Mouse (Mus musculus) erythroblast, adult 5-6 weeks (primary cell): ENCODE results near the gene Gm49340. TPM values are rescaled to one million over a fixed set of nuclear protein-coding genes. Genes with fewer than 3 reads are reported as not detected.
"Not testable (repeated sequence)": the region's sequence is repeated elsewhere in the genome, so short reads cannot be mapped to it uniquely, and the experiment has no call there.

Source experiments
- ATAC-seq: replicated peaks from 2 replicates; pipeline ENCODE4 v1.8.0; 2016; ENCODE audit warnings: moderate number of reproducible peaks, mild to moderate bottlenecking, moderate TSS enrichment, inconsistent platforms; ENCODE audit not compliant: poor library complexity, low FRiP score, severe bottlenecking
- total RNA-seq, 2 experiments: library from RNA; stranded (forward) in 1 of 2; stranded (reverse) in 1 of 2; fragments of 150-400 nt in 1 of 2; fragments of 200-764, 138-1000 nt in 1 of 2; gene quantifications; 2 replicates each; pipeline versions ENCODE4 v1.2.3 to v1.2.4; 2015 to 2017; ENCODE audit warnings: low replicate concordance in 2 of 2

Gm49340 gene
- total RNA-seq (2015; ENCODE audit: low replicate concordance) (not detected in 2 replicates), total RNA-seq (2017; ENCODE audit: low replicate concordance) (not detected in 2 replicates)

DNA sequence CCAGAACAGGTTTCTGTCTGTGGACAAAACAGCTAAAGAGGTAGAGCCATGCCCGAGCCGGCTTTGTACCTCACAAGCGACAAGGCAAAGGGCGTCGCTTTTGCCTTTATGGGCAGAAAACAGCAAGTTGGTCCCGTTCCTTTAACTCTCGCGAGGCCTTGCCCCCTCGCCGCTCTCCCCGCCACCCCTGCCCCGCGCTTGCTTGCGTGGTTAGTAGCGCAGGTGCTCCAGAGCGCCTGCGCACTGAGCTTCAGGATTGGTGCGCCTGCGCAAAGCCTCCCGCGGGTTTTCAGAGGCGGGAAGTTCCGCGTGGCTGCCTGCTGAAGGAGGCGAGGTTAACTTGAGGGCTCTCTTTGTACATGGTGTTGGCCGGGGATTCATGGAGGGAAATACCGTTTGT lies at the start of gene Gm49340, which contains the start of the genes Aspa and Spata22:
Gene Gm49340, plus strand, starts transcription at position 300 of the 400 bp plus-strand sequence.
Gene Aspa, minus strand, starts transcription at position 155 of the 400 bp plus-strand sequence.
Gene Spata22, plus strand, starts transcription at position 300 of the 400 bp plus-strand sequence.
- ATAC-seq = no peak

DNA sequence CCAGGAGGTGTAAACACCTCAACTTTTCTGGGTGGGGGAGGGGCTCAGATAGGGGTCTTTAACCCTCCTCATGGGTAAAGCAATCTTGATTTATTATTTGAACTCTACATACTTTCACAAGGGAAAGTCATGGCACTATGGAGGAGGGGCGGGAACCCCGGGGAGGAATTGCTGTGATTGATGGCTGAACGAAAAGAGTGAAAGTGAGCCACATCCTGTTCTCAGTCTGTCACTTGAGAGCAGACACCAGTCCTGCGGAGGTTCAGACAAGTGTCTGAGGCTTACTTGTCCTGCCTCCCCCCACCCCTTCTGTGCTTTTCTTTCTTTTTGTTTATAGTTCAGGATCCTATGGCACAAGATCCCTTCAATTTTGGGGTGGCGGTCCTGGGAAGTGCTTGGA lies 48.8 kb upstream of the Gm49340 start:
- no peak for ATAC-seq

DNA sequence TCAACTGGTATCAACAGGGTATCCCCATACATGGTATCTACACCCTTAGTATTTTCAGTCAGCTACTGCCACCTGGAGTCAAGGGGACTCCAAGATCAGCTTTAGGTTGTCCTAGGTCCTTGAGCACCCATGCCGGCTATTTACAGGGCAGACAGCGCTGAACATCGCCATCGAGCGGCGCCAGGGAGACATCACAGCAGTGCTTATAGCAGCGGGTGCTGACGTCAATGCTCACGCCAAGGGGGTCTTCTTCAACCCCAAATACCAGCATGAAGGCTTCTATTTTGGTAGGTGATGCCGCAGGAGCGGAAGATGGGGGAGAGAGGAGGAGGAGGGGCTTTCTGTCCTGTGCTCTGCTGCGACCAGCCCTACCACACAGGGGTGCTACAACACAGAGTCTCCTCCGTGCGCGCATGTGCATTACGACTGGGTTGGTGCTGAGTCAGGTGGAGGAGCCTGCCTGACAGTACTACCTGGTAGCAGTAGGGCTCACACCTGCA lies 48.0 kb upstream of the Gm49340 start:
- ATAC-seq = peak; percentile 39

DNA sequence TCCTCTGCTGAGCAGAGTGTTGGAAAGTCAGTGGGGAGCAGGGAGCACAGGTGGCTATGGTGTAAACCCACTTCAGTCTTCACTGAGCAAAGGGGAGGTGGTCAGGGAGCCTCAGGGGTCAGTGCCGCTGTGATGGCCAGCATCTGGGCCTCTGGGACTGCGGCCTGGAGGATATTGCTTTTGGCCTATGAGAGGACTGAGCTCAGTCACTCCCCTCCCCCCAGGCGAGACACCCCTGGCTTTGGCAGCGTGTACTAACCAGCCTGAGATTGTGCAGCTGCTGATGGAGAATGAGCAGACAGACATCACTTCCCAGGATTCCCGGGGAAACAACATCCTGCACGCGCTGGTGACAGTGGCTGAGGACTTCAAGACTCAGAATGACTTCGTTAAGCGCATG lies 46.2 kb upstream of the Gm49340 start:
- ATAC-seq = no peak

DNA sequence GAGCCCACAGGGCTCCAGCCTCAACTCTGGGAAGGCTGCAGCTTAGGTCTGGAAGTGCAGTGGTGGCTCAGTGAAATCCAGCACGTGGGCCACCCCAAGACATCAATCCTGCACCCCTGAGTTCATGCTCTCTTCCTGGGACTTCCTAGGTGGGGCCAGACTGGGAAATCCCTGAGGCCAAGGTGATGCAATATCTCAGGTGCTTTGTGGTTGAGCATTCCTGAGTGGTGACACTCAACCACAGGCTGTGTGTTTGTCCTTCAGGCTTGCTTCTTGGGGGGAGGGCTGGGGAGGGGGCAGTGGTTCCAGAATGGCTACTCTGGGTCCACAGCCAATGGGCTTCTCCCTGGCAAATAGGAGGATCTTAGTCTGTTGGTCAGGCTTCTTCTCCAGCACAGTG lies 45.6 kb upstream of the Gm49340 start:
- no peak for ATAC-seq

DNA sequence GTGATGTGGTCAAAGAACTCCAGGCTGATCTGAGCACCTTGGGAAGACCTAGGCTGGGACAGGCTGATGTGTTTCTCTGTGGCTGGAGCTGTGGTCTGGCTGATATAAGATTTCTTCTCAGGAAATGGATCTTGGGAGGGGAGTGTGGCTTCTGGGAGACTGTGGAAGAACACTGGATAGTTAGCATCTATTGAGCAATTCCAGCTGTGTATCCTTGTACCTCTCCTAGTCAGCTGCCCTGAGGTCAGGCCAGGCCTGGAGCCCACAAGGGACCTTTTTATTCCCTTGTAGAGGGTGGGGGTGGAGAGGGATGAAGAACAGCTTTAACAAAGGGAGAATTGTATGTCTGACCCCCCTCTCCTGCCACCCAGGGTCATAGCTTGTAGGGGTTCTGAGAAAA lies 45.2 kb upstream of the Gm49340 start:
- ATAC-seq = no peak

DNA sequence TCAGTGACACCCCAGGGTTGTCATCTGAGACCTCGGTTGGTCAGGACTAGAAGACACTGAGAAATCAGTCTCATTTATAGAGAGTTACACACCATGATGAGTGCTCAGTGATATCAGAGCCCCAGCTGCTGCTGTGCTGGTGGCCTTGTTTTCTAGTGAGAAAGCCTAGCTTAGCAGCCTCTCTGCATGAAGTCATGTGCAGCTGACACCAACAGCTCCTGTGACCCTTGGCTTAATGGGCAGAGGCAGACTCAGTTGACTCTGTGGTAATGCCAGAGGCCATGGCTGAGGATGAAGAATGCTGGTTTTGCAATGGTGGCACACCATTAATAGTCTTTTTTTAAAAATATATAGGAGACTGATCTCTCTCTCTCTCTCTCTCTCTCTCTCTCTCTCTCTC lies 39.9 kb upstream of the Gm49340 start:
- ATAC-seq = no peak; the same call in 1 of the 2 replicates

DNA sequence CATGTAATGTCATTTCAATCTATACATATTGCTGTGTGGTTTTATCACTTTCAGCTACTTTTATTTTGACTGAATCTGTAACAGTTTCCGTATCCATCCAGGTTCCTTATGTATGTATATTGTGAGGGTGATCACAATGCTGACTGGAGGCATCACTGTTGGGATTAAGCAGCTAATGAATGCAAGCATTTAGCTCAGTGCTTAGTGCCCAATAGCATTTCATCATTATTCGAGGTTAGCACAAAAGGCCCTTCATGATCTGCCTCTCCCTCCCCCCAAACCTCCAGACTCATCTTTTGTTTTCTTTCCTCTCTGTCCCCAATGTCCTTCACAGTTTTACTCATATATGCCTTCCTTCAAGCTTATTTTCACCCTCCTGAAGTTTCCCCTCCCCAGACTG lies 26.4 kb upstream of the Gm49340 start:
- ATAC-seq = no peak

DNA sequence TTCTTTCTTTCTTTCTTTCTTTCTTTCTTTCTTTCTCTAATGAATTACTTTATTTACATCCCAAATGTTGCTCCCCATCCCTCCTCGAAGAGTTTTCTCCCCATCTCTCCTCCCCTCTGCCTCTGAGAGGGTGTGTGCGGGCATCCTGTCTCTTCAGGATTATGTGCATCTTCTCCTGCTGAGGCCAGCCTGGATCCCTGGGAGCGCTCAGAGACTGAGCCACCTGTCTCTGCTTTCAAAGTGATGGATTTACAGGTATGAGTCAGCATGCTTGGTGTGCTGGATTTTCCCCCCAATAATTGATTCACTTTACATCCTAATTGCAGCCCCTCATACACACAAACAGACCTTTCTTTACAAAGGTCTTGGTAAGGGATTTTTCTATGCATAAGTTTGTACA lies 13.6 kb upstream of the Gm49340 start:
- ATAC-seq = no peak

DNA sequence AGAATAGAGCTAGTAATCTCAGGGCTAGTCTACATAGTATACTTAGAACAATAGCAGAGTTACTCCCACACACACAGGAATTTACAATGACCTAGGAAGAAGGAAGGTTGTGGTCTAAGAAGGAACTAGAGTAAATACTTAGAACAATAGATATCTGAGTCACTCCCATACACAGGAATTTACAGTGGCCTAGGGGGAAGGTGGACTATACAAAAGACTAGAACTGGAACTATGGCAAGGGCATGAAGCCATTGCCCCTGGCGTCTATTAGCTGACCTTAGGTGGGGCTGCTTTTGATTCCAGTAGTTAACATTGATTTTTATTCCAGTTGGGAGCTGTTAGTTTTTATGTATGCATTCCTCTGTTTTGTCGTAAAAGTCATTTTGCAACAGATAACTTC lies 11.0 kb upstream of the Gm49340 start:
- not testable (repeated sequence) for ATAC-seq

DNA sequence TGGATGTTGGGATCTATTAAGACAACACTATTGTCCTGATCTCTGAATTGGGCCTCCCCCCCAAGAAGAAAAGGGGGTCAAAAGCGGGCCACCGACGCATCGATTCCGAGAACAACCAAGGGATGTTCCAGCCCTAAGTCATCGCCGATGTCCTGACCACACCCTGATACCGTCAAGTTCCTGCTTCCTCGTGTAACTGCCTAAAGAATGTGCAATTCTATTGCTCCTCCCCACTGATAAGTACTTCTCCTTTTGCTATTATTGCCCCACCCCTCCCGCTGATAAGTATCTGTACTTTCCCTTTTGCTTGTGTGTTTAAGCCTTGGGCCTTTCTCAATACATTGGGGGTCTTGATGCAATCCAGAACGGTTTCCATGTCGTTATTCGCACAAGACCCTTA lies 8.5 kb upstream of the Gm49340 start:
- ATAC-seq = not testable (repeated sequence)

DNA sequence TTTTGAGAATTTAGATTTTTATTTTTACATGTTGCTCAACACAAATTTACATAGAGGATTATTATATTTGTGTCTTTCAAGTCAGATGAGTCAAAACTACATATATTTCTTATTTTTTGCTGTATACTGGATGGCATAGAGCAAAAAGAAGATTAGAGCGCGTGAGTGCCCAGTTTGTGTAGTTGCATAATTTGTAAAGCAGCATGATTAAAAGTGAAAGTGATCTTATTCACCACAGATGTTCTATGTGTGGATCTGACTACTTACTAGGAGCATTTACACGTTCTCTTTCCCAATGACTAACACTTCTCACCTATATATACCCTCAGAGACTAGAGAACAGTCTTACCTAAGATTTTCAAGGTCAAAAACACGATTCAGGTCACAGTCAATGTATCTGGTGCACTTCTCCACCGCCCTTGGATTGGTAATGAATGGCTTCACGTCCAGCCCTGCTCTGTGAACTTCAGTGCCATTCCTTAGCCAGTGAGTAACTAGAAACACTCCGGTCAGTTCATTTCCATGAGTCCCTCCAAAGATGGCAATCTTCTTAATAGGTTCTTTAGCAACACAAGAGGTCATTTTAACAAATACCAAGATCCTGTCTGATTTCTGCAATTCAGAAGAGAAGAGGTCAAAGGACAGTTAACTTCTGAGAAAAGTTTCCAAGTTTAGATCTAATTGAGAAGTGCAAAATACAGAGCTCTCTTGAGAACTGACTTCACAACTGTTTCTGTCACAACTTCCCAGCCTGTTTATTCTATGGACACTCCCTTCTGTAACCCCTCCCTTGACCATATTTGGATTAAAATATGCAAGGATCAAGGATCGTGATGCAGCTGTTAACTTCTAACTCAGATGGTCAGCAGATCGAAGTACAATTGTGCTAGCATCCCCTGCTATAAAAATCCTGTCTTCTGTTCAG lies 5.4 kb upstream of the Gm49340 start:
- ATAC-seq = no peak

DNA sequence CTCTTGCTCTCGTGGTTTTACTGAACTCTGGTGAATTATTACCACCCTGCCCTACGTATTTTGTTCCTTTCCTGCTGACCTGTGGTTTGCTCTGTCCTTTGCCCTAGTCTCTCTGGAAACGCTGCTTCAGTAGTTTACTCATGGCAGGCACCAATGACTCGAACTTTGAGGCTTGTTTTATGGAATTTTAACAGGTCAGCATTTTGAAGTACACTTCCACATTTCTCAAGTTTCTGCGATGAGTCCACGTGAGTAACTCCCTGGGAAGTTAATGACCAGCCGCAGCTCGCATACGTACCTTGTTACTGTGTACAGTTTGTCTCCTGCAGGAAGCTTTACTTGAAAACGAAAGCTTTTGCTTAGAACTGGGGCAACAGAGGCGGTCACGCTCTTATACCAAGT lies 3.1 kb upstream of the Gm49340 start:
- ATAC-seq = no peak

DNA sequence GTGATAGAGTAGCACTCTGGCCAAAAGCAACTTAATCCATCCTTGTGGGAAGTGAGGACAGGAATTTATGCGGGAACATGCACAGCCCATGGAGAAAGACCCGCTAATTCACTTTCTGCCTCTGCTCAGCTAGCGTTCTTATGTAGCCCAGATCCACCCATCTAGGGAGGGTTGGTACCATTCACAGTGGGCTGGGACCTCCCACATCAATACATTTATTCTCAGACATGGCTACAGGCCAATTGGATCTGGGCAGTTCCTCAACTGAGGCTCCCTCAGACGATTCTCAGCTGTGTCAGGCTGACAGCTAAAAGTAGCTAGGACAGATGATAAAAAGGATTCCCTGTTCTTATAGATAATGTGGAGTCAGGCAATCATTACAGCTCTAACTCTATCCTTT lies 2.2 kb upstream of the Gm49340 start:
- ATAC-seq = no peak

DNA sequence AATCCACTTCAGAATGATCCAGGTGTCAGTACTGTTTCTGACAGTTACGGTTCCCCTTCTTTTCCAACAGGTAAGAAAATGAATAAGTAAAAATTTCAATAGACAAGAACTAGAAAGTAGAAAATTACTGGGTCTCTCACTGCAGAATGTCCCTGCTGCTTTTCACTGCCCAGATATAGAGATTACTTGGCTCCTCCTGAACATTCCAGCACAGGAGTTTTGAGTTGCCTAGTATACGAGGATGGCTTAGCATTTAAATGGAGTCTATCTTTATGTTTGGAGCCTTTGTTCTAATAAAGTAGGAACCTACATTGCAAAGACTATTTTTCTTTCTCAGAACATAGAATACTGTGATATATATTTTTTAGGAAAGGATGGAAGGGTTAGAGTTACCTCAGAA lies 3.8 kb downstream of the Gm49340 start:
- no peak for ATAC-seq

DNA sequence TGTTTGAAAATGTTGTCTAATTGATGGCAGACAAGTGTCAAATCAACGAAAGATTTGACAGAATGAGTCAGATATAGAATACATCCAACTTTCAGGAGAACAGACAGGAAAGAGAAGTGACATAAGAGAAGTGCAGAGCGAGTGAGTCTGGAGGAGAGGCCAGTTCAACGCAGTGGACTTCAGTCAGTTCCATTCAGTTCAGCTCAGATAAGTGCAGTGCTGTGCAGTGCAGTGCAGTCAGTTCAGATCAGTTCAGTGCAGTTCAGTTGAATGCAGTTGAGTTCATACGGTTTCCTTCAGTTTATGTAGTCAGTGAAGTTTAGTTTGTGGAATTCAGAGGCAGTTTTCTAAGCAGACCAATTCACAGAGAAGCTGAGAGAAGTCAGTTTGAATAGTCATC lies 7.4 kb downstream of the Gm49340 start:
- ATAC-seq = no peak

DNA sequence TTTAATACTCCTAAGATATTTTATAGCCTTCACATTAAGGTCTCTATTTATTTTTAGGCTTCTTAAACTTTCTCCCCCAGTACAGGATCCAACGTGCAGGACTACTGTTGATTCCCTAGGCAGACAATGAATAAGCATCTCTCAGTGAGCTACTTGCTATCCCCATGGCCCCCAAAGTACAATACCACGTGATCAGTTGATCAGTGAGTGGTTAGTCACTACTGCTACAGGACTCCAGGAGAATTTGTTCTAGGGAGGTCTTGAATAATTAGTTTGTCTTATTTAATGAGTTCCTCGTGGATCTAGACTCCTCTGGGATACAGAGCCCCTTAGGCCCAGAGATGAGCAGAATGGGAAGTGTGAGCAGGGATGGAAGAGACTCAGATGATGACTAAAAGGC lies 20.9 kb downstream of the Gm49340 start, which contains the start of gene Olfr20:
Gene Olfr20, plus strand, starts transcription at position 301 of the 400 bp plus-strand sequence.
- no peak for ATAC-seq

DNA sequence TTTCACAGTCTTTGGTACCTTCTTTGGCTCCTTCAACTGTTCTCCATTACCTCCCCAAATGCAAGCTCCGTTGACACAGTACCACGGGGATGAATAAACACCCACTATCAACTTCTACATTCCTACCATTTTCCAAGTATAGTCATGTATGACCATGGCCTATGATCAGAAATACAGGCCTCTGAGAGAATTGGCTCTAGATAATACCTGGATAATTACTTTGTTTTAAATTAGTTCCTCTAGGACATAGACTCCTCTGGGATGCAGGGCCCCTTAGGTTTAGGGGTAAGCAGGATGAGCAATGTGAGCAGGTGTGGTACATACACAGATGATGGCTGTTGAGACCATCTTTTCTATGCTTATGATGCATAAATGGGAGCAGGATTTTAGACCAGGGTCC lies 41.4 kb downstream of the Gm49340 start, which contains the start of gene Olfr376:
Gene Olfr376, plus strand, starts transcription at position 301 of the 400 bp plus-strand sequence.
- ATAC-seq = no peak

DNA sequence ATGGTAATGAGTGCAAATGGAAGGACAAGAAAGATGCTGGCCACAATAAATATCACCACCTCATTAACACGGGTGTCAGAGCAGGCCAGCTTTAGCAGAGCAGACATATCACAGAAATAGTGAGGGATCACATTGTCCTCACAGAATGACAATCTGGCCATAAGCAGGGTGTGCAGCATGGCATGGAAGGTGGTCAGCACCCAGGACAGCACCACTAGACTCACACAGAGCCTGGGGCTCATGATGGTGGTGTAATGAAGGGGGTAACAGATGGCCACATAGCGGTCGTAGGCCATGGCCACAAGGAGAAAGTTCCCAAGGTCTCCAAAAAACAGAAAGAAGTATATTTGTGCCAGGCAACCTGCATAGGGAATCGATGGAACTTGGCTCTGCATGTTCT lies 65.8 kb downstream of the Gm49340 start:
- no peak for ATAC-seq

DNA sequence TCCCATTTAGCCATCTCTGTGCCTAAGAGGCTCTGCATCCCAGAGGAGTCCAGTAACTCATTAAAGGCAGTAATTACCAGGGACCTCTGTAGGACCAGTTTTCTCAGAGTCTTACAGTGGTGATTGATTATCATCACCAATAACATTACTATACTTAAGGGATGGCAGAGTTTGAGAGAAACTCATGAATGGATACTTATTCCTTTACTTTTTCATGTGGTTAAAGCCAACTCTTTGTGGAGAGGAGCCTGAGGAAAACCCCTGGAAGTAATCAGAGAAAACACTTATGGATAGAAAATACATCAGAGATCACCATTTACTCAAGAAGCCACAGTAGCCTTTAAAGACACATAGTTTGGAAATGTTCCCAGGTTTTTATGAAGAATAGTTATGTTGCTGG lies 70.0 kb downstream of the Gm49340 start, which contains the start of gene Olfr1:
Gene Olfr1, minus strand, starts transcription at position 101 of the 400 bp plus-strand sequence.
- ATAC-seq = no peak
